Mouse (Mus musculus): ENCODE results near the gene Rnf43. TPM values are rescaled to one million over a fixed set of nuclear protein-coding genes. Genes with fewer than 3 reads are reported as not detected.

The Rnf43 gene
- total and polyA plus RNA-seq, 3 experiments: 14.6 to 17.3 TPM; not detected in 1

DNA sequence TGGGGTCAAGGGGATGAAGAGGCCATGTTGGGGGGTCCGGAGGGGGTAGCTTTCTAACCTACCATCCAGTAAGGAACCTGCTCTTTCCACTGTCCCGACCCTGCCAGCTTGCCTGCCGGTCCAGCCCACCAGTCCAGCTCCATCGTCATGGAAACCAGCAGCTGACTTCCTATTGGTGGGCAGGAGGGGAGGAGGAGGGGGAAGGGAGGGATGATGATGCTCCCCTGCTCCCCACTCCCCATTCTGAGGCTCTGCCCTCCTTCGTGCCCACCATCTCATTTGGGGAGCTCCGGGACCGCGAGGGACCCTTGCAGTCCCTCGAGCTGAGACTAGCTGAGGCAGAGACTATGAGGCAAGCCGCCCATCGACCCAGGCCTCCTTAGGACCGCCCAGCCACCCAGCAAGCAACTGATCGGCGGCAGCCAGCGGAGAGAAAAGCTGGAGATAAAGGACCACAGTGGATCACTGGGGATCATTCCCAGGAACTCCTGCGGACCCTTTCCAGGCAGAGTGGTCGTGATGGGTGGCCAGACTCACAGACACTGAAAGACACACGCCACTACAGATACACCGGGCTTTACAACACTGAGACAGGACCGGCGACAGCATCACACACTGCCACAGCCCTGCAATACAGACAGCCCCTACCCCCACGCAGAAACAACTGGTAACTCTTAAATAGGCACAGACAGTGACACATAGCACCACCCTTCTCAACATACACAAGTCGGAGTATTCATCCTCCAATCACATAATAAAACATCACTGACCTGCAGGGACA lies 98.0 kb downstream of the Rnf43 start, which contains the start of gene Tspoap1:
Tspoap1 (plus strand) TSS at position 241 of the 781 bp plus-strand sequence.
- no peaks in the 10 kb centered on the region; a peak in 1 of 4 replicates for H3K4me1 ChIP-seq (ENCODE audit: control insufficient read depth in 1 of 2, insufficient read depth in 2 of 2, low read length in 2 of 2)
- peaks cover 0 to 2% of the 10 kb centered on the region in 2 experiments; a peak in 1 of 4 replicates for H3K36me3 ChIP-seq (ENCODE audit: control insufficient read depth in 1 of 2, insufficient read depth in 2 of 2, low read length in 2 of 2)
- peak within 1 kb of the TSS; percentile 34 for H3K9ac ChIP-seq (ENCODE audit: control insufficient read depth, low read depth, low read length, poor library complexity, severe bottlenecking)
- TF ChIP-seq ELF1 (IDR thresholded peaks at IDR 0.05; ENCODE audit: low read depth, low read length): no peak
- TF ChIP-seq RAD21 (IDR thresholded peaks at IDR 0.05; ENCODE audit: low read depth, low read length): no peak
- peak in 1 of 2 experiments; percentile 25; a peak in 3 of 4 replicates for TF ChIP-seq POLR2A (IDR thresholded peaks at IDR 0.05; ENCODE audit: control insufficient read depth in 1 of 2, insufficient read depth in 1 of 2, low read depth in 1 of 2, low read length in 2 of 2, poor library complexity in 1 of 2)
- TF ChIP-seq POLR2AphosphoS5 (IDR thresholded peaks at IDR 0.05; ENCODE audit: borderline replicate concordance, low read depth, low read length): peak; percentile 99
- no peaks in the 10 kb centered on the region for H3K9me3 ChIP-seq (replicated peaks; ENCODE audit: insufficient read depth, low read length)
- peaks cover 24% of the 10 kb centered on the region for H3K79me2 ChIP-seq (ENCODE audit: control insufficient read depth, insufficient read depth, low read length, poor library complexity)
- H3K4me3 ChIP-seq (ENCODE audit: control insufficient read depth in 1 of 2, insufficient read depth in 1 of 2, low read depth in 2 of 2, low read length in 2 of 2): no peak within 1 kb of the TSS
- H3K27me3 ChIP-seq (ENCODE audit: control insufficient read depth in 1 of 2, insufficient read depth in 2 of 2, low read length in 2 of 2): no peaks in the 10 kb centered on the region
- H3K27ac ChIP-seq (ENCODE audit: control insufficient read depth, low read depth, low read length): peak within 1 kb of the TSS; percentile 64
- DNase-seq (ENCODE audit: low read depth, low spot score): peak; percentile 86

- no peaks in the 10 kb centered on the region for H3K27me3 ChIP-seq (ENCODE audit: control insufficient read depth in 1 of 2, insufficient read depth in 2 of 2, low read length in 2 of 2)
- DNase-seq (ENCODE audit: low read depth, low spot score): peak; percentile 72
- H3K4me1 ChIP-seq (ENCODE audit: control insufficient read depth in 1 of 2, insufficient read depth in 2 of 2, low read length in 2 of 2): no peaks in the 10 kb centered on the region; a peak in 1 of 4 replicates
Measured at GRCm38 (mm10) chr11:87761181-87761721, 98.7 kb downstream of the Rnf43 start.

DNA sequence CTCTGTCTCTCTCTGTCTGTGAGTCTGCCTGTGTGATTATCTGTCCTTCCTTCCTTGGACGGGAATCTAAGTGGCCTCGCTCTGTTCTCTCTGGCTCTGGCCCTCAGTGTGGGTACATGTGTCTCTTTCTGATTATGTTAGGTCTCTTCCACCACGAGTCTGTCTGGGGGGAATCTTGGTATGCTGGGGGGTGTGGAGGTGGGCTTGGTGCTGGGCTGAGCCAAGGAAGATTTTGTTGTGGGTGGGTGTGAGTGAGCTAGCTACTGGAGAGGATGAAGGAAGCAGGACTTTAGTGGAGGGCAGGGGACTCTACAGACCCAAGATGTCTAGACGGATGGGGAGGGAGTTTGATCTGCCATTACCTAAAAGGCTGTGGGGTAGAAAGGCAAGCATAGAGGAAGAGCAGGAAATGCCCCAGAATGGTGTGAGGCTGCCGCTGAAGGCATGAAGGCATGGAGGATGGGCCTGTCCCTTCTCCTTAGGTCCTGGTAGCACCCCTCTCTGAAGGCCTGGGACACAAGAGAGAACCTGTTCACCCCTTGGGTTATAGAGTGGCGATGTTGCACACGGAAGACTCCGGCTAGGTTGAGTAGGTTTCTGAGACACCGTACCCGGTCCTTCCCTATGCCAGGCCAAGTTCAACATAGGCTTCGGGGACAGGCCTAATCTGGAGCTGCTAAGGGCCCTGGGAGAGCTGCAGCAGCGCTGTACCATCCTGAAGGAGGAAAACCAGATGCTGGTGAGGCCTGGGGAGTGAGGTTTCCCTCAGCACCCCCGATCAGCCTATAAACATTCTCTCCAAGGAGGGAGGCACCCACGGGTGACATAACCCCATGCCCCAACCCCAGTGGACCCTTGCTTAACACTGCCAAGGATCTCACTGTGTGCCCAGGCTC lies 99.5 kb downstream of the Rnf43 start:
- no peak overlapping the region for H3K27ac ChIP-seq (ENCODE audit: control insufficient read depth, low read depth, low read length)
- no peaks in the 10 kb centered on the region for H3K27me3 ChIP-seq (ENCODE audit: control insufficient read depth in 1 of 2, insufficient read depth in 2 of 2, low read length in 2 of 2)
- peak; percentile 61 for DNase-seq (ENCODE audit: low read depth, low spot score)
- H3K36me3 ChIP-seq (ENCODE audit: control insufficient read depth in 1 of 2, insufficient read depth in 2 of 2, low read length in 2 of 2): no peaks in the 10 kb centered on the region; a peak in 1 of 4 replicates
- TF ChIP-seq SIN3A (IDR thresholded peaks at IDR 0.05; ENCODE audit: low read length) (no peak), POLR2AphosphoS5 (IDR thresholded peaks at IDR 0.05; ENCODE audit: borderline replicate concordance, low read depth, low read length) (peak; percentile 91; the same call in 1 of the 2 replicates)
- no peak overlapping the region for H3K4me3 ChIP-seq (ENCODE audit: control insufficient read depth in 1 of 2, insufficient read depth in 1 of 2, low read depth in 2 of 2, low read length in 2 of 2)
- H3K4me1 ChIP-seq (ENCODE audit: control insufficient read depth in 1 of 2, insufficient read depth in 2 of 2, low read length in 2 of 2): no peaks in the 10 kb centered on the region; a peak in 1 of 4 replicates
- H3K9me3 ChIP-seq (replicated peaks; ENCODE audit: insufficient read depth, low read length): no peaks in the 10 kb centered on the region
- no peak overlapping the region for H3K9ac ChIP-seq (ENCODE audit: control insufficient read depth, low read depth, low read length, poor library complexity, severe bottlenecking)
- peaks cover 9% of the 10 kb centered on the region for H3K79me2 ChIP-seq (ENCODE audit: control insufficient read depth, insufficient read depth, low read length, poor library complexity)

More at GRCm38 (mm10) chr11:87761181-87761721, 98.7 kb downstream of the Rnf43 start:
- TF ChIP-seq POLR2A (IDR thresholded peaks at IDR 0.05; ENCODE audit: control insufficient read depth in 1 of 2, insufficient read depth in 1 of 2, low read depth in 1 of 2, low read length in 2 of 2, poor library complexity in 1 of 2) (peak in 1 of 2 experiments; percentile 36; a peak in 1 of 4 replicates), MAX (IDR thresholded peaks at IDR 0.05; ENCODE audit: low read length) (no peak)
- H3K79me2 ChIP-seq (ENCODE audit: control insufficient read depth, insufficient read depth, low read length, poor library complexity): peaks cover 17% of the 10 kb centered on the region
- no peak overlapping the region for H3K27ac ChIP-seq (ENCODE audit: control insufficient read depth, low read depth, low read length)
- no peaks in the 10 kb centered on the region for H3K9me3 ChIP-seq (replicated peaks; ENCODE audit: insufficient read depth, low read length)
- H3K9ac ChIP-seq (ENCODE audit: control insufficient read depth, low read depth, low read length, poor library complexity, severe bottlenecking): no peak overlapping the region
- peaks cover 0 to 2% of the 10 kb centered on the region in 2 experiments; a peak in 1 of 4 replicates for H3K36me3 ChIP-seq (ENCODE audit: control insufficient read depth in 1 of 2, insufficient read depth in 2 of 2, low read length in 2 of 2)
- H3K4me3 ChIP-seq (ENCODE audit: control insufficient read depth in 1 of 2, insufficient read depth in 1 of 2, low read depth in 2 of 2, low read length in 2 of 2): no peak overlapping the region
